Mouse (Mus musculus): ENCODE data around the gene Tceal1. TPM values are rescaled to one million over a fixed set of nuclear protein-coding genes. Genes with fewer than 3 reads are reported as not detected.

The Tceal1 gene
- polyA plus RNA-seq, 1 experiment from 2014 or later = 13.8 TPM

- no peak for ATAC-seq (ENCODE audit: low FRiP score, low read depth)
- Histone ChIP-seq H3K4me3 (no peak overlapping the region), H3K9me3 (no peaks in the 10 kb centered on the region), H3K27ac (no peak overlapping the region), H3K27me3 (no peaks in the 10 kb centered on the region), H3K4me2 (replicated peaks) (no peak overlapping the region), H3K9ac (no peak overlapping the region), H3K4me1 (no peaks in the 10 kb centered on the region), H3K36me3 (peaks cover 16% of the 10 kb centered on the region; the same call in 1 of the 2 replicates)
- 87% methylated on average over 4 of the region's 4 CpGs for WGBS
These were observed 24.2 kb downstream of the Tceal1 start for GRCm38 (mm10) chrX:136732016-136732415.

DNA sequence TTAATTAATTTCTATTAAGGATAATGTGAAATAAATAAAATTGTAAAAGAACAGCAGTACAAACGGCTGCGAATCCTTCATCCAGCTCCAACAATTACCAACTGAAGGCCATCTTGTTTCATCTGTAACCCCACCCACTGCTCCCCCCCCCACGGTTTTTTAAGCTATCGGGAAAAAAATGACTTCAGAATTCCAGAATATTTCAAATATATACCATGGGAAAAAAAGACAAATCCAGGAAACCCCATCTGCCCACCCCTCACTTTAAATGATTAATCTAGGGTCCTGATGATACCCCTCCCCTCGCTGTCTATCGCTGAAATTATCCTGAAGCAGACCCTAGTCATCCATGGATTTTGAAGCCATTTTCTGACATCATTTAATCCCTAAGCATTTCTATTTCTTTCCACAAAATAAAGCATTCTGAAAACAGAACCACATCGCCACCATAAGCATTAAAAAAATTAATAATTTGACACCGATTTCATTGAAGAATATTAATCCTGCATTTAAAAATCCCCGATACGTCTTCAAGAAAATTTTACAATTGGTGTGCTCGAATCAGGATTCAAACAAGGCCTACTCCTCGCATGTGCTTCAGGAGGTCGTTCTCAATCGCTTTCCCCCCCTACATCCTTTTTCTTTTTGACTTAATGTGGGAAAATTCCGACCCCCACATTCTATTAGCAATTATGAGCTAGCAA lies 32.5 kb downstream of the Tceal1 start:
- ATAC-seq (ENCODE audit: low FRiP score, low read depth) = no peak
- Histone ChIP-seq H3K27me3 (no peaks in the 10 kb centered on the region), H3K4me3 (peak overlapping the region; percentile 55), H3K27ac (peak overlapping the region; percentile 83), H3K4me1 (peaks cover 7% of the 10 kb centered on the region), H3K4me2 (replicated peaks) (peak overlapping the region; percentile 65), H3K9me3 (no peaks in the 10 kb centered on the region), H3K36me3 (peaks cover 12% of the 10 kb centered on the region), H3K9ac (peak overlapping the region; percentile 76)
- 16% methylated on average over 15 of the region's 15 CpGs for WGBS

- no peaks in the 10 kb centered on the region; the same call in 1 of the 2 replicates for H3K27me3 ChIP-seq
- 19% methylated on average over 39 of the region's 39 CpGs for WGBS
- no peak overlapping the region for H3K4me2 ChIP-seq (replicated peaks)
- H3K4me1 ChIP-seq = peaks cover 7% of the 10 kb centered on the region
- peak; percentile 97 for ATAC-seq (ENCODE audit: low FRiP score, low read depth)
- H3K4me3 ChIP-seq = peak overlapping the region; percentile 55
- H3K9me3 ChIP-seq = no peaks in the 10 kb centered on the region
- peaks cover 8% of the 10 kb centered on the region; the same call in 1 of the 2 replicates for H3K36me3 ChIP-seq
- peak overlapping the region; percentile 76 for H3K9ac ChIP-seq
- peak overlapping the region; percentile 84 for H3K27ac ChIP-seq
These were observed 33.2 kb downstream of the Tceal1 start for GRCm38 (mm10) chrX:136740791-136741650.

DNA sequence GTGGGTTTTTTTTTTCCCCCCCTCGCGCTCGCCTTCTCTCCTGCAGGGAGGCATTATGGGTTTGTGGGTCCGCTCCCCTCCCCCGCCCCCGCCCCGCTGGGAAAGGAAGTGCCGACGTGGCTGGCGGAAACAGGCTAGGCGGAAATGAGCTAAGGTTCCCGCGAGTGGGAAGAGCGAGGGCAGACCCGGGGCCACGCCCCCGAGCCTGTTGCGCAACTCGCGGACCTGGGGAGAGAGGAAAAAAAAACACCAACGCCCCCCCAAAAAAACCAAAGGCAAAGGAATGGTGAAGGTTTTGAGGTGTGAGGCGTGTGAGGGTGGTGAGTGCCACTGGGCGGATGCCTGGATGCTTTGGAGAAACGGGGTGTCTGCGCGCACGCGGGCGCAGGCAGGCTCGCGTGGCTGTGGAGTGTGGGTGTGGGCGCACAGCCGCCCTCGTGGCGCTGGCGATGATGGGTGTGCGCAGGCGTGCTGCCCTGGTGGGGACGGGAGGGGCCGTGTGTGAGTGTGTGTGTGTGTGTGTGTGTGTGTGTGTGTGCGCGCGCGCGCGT lies 33.9 kb downstream of the Tceal1 start:
- Histone ChIP-seq H3K27ac (peak overlapping the region; percentile 84), H3K4me2 (replicated peaks) (peak overlapping the region; percentile 59), H3K4me3 (peak overlapping the region; percentile 55), H3K4me1 (peaks cover 7% of the 10 kb centered on the region), H3K9me3 (no peaks in the 10 kb centered on the region), H3K36me3 (peaks cover 6% of the 10 kb centered on the region; the same call in 1 of the 2 replicates), H3K27me3 (no peaks in the 10 kb centered on the region; the same call in 1 of the 2 replicates), H3K9ac (peak overlapping the region; percentile 56; the same call in 1 of the 2 replicates)
- peak; percentile 78 for ATAC-seq (ENCODE audit: low FRiP score, low read depth)
- WGBS = 23% methylated on average over 46 of the region's 46 CpGs

DNA sequence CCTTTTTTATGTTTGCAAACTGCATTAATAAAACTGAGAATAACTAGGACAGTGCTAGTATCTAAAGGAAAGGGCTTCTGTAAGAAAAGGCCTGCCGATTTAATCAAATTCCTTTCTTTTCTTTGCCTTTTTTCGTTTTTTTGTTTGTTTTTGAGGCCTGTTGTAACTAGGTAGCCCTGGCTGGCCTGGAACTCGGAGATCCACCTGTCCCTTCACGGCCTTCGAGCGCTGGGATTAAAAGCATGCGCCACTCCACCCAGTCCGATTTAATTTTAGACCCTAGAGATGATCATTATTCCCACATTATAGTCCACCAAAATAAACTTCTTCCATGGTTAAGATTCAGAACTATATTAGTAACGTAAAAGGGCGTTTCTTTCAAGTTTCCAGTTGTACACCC lies 34.5 kb downstream of the Tceal1 start:
- H3K4me2 ChIP-seq (replicated peaks) = peak overlapping the region; percentile 59
- WGBS = 23% methylated on average over 10 of the region's 10 CpGs
- no peak for ATAC-seq (ENCODE audit: low FRiP score, low read depth)
- H3K27me3 ChIP-seq = no peaks in the 10 kb centered on the region; the same call in 1 of the 2 replicates
- H3K4me1 ChIP-seq = peaks cover 7% of the 10 kb centered on the region
- peak overlapping the region; percentile 55 for H3K4me3 ChIP-seq
- H3K27ac ChIP-seq = peak overlapping the region; percentile 84
- H3K36me3 ChIP-seq = peaks cover 6% of the 10 kb centered on the region; the same call in 1 of the 2 replicates
- peak overlapping the region; percentile 56; the same call in 1 of the 2 replicates for H3K9ac ChIP-seq
- no peaks in the 10 kb centered on the region for H3K9me3 ChIP-seq

DNA sequence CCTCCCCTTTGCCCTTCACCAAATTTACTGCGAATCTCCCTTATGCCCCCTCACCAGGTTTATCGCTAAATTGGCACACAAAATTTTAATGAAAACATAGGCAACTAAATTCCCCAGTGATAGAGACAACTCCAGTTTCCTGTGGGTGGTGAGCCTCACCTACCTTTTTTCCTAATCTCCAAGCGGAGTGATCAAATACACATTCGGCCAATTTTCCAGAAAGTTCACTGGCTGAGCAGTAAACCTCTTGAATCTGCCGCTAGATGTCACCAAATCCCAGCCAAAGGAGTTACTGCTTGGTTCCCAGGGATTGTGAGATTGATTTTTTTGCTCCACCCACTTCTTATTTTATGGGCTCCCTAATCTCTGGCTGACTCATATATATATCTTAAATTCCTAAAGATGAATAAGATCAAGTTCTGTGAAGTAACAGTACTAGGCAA lies 34.9 kb downstream of the Tceal1 start:
- WGBS = 19% methylated on average over 5 of the region's 5 CpGs
- H3K4me3 ChIP-seq = peak overlapping the region; percentile 55
- peaks cover under 1% of the 10 kb centered on the region; the same call in 1 of the 2 replicates for H3K27me3 ChIP-seq
- H3K9ac ChIP-seq = peak overlapping the region; percentile 56; the same call in 1 of the 2 replicates
- H3K4me2 ChIP-seq (replicated peaks) = peak overlapping the region; percentile 59
- peak overlapping the region; percentile 84 for H3K27ac ChIP-seq
- ATAC-seq (ENCODE audit: low FRiP score, low read depth) = no peak
- H3K9me3 ChIP-seq = no peaks in the 10 kb centered on the region
- H3K4me1 ChIP-seq = peaks cover 7% of the 10 kb centered on the region
- peaks cover 6% of the 10 kb centered on the region; the same call in 1 of the 2 replicates for H3K36me3 ChIP-seq

DNA sequence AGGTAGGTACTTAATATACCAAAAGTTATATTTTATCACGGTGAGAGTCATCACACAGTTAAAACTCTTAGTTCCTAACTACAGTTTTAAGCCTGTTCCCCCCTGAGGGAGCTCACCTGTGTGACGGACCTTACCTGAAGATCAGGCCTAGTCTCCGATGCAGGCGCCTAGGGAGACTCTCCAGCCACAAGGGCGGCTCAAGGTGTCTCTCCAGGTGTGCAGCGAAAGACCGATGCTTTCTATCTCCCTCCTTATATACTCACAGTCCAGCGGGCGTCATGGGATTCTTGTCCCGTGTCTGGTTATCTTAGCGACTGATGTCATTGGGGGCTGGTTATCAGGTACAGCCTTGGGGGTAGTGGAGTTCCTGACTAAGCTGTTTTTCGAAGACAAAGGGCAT lies 35.7 kb downstream of the Tceal1 start, which contains the start of gene Morf4l2:
Gene Morf4l2 (minus strand): TSS at position 232 of the 400 bp plus-strand sequence.
- peaks cover 3% of the 10 kb centered on the region; the same call in 1 of the 2 replicates for H3K27me3 ChIP-seq
- H3K27ac ChIP-seq = peak within 1 kb of the TSS; percentile 84
- H3K4me2 ChIP-seq (replicated peaks) = peak within 1 kb of the TSS; percentile 59
- peak within 1 kb of the TSS; percentile 55 for H3K4me3 ChIP-seq
- peaks cover 5% of the 10 kb centered on the region; the same call in 1 of the 2 replicates for H3K36me3 ChIP-seq
- peak within 1 kb of the TSS; percentile 56; the same call in 1 of the 2 replicates for H3K9ac ChIP-seq
- no peak for ATAC-seq (ENCODE audit: low FRiP score, low read depth)
- WGBS = 88% methylated on average over 12 of the region's 12 CpGs
- peaks cover 5% of the 10 kb centered on the region for H3K4me1 ChIP-seq
- no peaks in the 10 kb centered on the region for H3K9me3 ChIP-seq

GRCm38 (mm10) chrX:136744663-136745062 lies 36.9 kb downstream of the Tceal1 start:
- H3K36me3 ChIP-seq = no peaks in the 10 kb centered on the region
- H3K9me3 ChIP-seq = no peaks in the 10 kb centered on the region
- H3K27ac ChIP-seq = no peak overlapping the region
- peaks cover 3% of the 10 kb centered on the region; the same call in 1 of the 2 replicates for H3K27me3 ChIP-seq
- no peak overlapping the region for H3K4me3 ChIP-seq
- no peak overlapping the region for H3K9ac ChIP-seq
- ATAC-seq (ENCODE audit: low FRiP score, low read depth) = no peak
- no peak overlapping the region for H3K4me2 ChIP-seq (replicated peaks)
- WGBS = 77% methylated on average over 8 of the region's 8 CpGs
- H3K4me1 ChIP-seq = no peaks in the 10 kb centered on the region

GRCm38 (mm10) chrX:136749329-136749728 lies 41.5 kb downstream of the Tceal1 start:
- 78% methylated on average over 4 of the region's 4 CpGs for WGBS

DNA sequence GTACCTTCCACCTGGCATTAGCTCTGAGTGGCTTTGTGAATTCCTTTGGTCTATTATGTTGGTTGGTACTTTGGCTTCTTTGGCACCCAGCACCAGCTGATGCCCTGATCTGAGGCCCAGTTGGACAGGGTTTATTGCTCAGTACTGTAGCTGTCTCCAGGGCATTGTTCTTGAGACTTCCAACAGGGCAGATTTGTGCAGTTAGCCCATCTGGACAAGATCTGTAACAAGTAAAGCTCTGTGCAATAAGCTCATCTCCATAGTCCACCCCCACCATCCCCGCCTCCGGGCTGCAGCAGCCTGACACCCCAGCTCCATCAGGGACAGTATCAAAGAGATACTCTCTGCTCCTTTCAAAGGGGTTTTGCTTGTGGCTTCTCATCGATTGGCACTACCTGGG lies 47.7 kb downstream of the Tceal1 start:
- no peaks in the 10 kb centered on the region for H3K27me3 ChIP-seq
- WGBS = 98% methylated on average over 3 of the region's 3 CpGs

More at GRCm38 (mm10) chrX:136749329-136749728, 41.5 kb downstream of the Tceal1 start:
- 0 out of 2 replicates have a peak, but pooled peaks cover 4% of the 10 kb centered on the region for H3K36me3 ChIP-seq
- H3K4me1 ChIP-seq = no peaks in the 10 kb centered on the region
- H3K4me3 ChIP-seq = no peak overlapping the region
- no peak overlapping the region for H3K4me2 ChIP-seq (replicated peaks)
- no peak for ATAC-seq (ENCODE audit: low FRiP score, low read depth)
- no peaks in the 10 kb centered on the region for H3K9me3 ChIP-seq
- no peak overlapping the region for H3K9ac ChIP-seq
- peaks cover 3% of the 10 kb centered on the region; the same call in 1 of the 2 replicates for H3K27me3 ChIP-seq
- H3K27ac ChIP-seq = no peak overlapping the region

More for the DNA sequence above, 47.7 kb downstream of the Tceal1 start:
- peaks cover 7% of the 10 kb centered on the region; the same call in 1 of the 2 replicates for H3K36me3 ChIP-seq
- no peak overlapping the region for H3K27ac ChIP-seq
- no peak overlapping the region for H3K4me3 ChIP-seq
- no peak overlapping the region for H3K4me2 ChIP-seq (replicated peaks)
- no peak for ATAC-seq (ENCODE audit: low FRiP score, low read depth)
- H3K4me1 ChIP-seq = no peaks in the 10 kb centered on the region
- H3K9ac ChIP-seq = no peak overlapping the region
- H3K9me3 ChIP-seq = no peaks in the 10 kb centered on the region
